Mouse (Mus musculus) limb, embryonic 10.5 days (tissue): ENCODE measurements around the gene Mrtfb. TPM values are rescaled to one million over a fixed set of nuclear protein-coding genes. Genes with fewer than 3 reads are reported as not detected.

Experiments used
- DNase-seq: peaks from one replicate; pipeline ENCODE4 v3.0.0-alpha.2; 2017; ENCODE audit warnings: low spot score
- H3K27ac ChIP-seq: fragments of 300-500 bp; sonication (generic); 2 replicates; pipeline ENCODE4 v1.5.1; 2016; ENCODE audit warnings: mild to moderate bottlenecking
- H3K27me3 ChIP-seq: fragments of 300-500 bp; sonication (generic); 2 replicates; pipeline ENCODE4 v1.6.1; 2016; ENCODE audit warnings: low read depth, mild to moderate bottlenecking; ENCODE audit not compliant: poor library complexity, severe bottlenecking
- H3K36me3 ChIP-seq: fragments of 300-500 bp; sonication (generic); 2 replicates; pipeline ENCODE4 v1.6.1; 2016; ENCODE audit warnings: mild to moderate bottlenecking, moderate library complexity
- H3K4me1 ChIP-seq: fragments of 300-500 bp; sonication (generic); 2 replicates; pipeline ENCODE4 v1.6.1; 2016
- H3K4me3 ChIP-seq: fragments of 300-500 bp; sonication (generic); 2 replicates; pipeline ENCODE4 v1.5.1; 2016; ENCODE audit warnings: mild to moderate bottlenecking, moderate library complexity
- H3K9me3 ChIP-seq: fragments of 300-500 bp; sonication (generic); replicated peaks from 2 replicates; pipeline ENCODE4 v1.6.1; 2016; ENCODE audit warnings: mild to moderate bottlenecking
- WGBS: fragments of 180-500 bp; shearing (Covaris S2); methylation state at CpG from one replicate; pipeline ENCODE4 v1.1.7; 2016; 5-methylcytosine and 5-hydroxymethylcytosine counted together
- polyA plus RNA-seq: library from polyadenylated mRNA; unstranded; fragments of >200 nt; fragmentation: Nextera tagmentation; extraction: Ambion mirVana; gene quantifications from 2 replicates; pipeline ENCODE4 v1.2.1, GENCODE M21; 2016

Gene Mrtfb
- 17.1 and 21.3 TPM in 2 replicates for polyA plus RNA-seq

GRCm38 (mm10) chr16:13255855-13256635 lies at the start of gene Mrtfb:
Mrtfb (plus strand) TSS chr16:13256481.
- Histone ChIP-seq H3K9me3 (no peaks in the 10 kb centered on the region), H3K4me3 (peak within 1 kb of the TSS; percentile 94), H3K27ac (peak within 1 kb of the TSS; percentile 98), H3K36me3 (no peaks in the 10 kb centered on the region), H3K27me3 (no peaks in the 10 kb centered on the region), H3K4me1 (peaks cover 13% of the 10 kb centered on the region)
- 1% methylated on average over 52 of the region's 56 CpGs for WGBS
- peak; percentile 91 for DNase-seq

- H3K27ac ChIP-seq = no peak overlapping the region
- H3K4me1 ChIP-seq = peaks cover 16% of the 10 kb centered on the region
- no peak overlapping the region for H3K4me3 ChIP-seq
- no peak for DNase-seq
- no peaks in the 10 kb centered on the region for H3K9me3 ChIP-seq
- H3K36me3 ChIP-seq = no peaks in the 10 kb centered on the region
- no peaks in the 10 kb centered on the region for H3K27me3 ChIP-seq
- WGBS = 57% methylated on average over 5 of the region's 5 CpGs
These were observed 48.6 kb upstream of the Mrtfb start for GRCm38 (mm10) chr16:13207649-13208048.

GRCm38 (mm10) chr16:13208087-13208486 lies 48.2 kb upstream of the Mrtfb start:
- Histone ChIP-seq H3K4me1 (peaks cover 16% of the 10 kb centered on the region), H3K9me3 (no peaks in the 10 kb centered on the region), H3K4me3 (no peak overlapping the region), H3K36me3 (no peaks in the 10 kb centered on the region), H3K27ac (no peak overlapping the region), H3K27me3 (no peaks in the 10 kb centered on the region)
- WGBS = 45% methylated on average over 3 of the region's 3 CpGs
- DNase-seq = no peak

- DNase-seq = no peak
- H3K36me3 ChIP-seq = no peaks in the 10 kb centered on the region
- 75% methylated on average over 4 of the region's 4 CpGs for WGBS
- H3K9me3 ChIP-seq = no peaks in the 10 kb centered on the region
- no peaks in the 10 kb centered on the region for H3K27me3 ChIP-seq
- H3K4me1 ChIP-seq = 0 out of 2 replicates have a peak, but pooled peaks cover 3% of the 10 kb centered on the region
- no peak overlapping the region for H3K27ac ChIP-seq
- H3K4me3 ChIP-seq = no peak overlapping the region
These were observed 43.5 kb upstream of the Mrtfb start for GRCm38 (mm10) chr16:13212781-13213180.

GRCm38 (mm10) chr16:13216116-13216952 lies 39.9 kb upstream of the Mrtfb start:
- Histone ChIP-seq H3K36me3 (no peaks in the 10 kb centered on the region), H3K27ac (no peak overlapping the region), H3K9me3 (no peaks in the 10 kb centered on the region), H3K4me3 (no peak overlapping the region), H3K4me1 (no peaks in the 10 kb centered on the region), H3K27me3 (no peaks in the 10 kb centered on the region)
- WGBS = 79% methylated on average over 5 of the region's 5 CpGs
- DNase-seq = no peak

- H3K27ac ChIP-seq = no peak overlapping the region
- WGBS = 83% methylated on average over 8 of the region's 8 CpGs
- H3K9me3 ChIP-seq = no peaks in the 10 kb centered on the region
- no peaks in the 10 kb centered on the region for H3K4me1 ChIP-seq
- no peak overlapping the region for H3K4me3 ChIP-seq
- no peaks in the 10 kb centered on the region for H3K36me3 ChIP-seq
- no peak for DNase-seq
- no peaks in the 10 kb centered on the region for H3K27me3 ChIP-seq
These were observed 38.3 kb upstream of the Mrtfb start for GRCm38 (mm10) chr16:13217951-13218350.

GRCm38 (mm10) chr16:13221475-13221874 lies 34.8 kb upstream of the Mrtfb start:
- H3K9me3 ChIP-seq = no peaks in the 10 kb centered on the region
- H3K36me3 ChIP-seq = no peaks in the 10 kb centered on the region
- no peak overlapping the region for H3K4me3 ChIP-seq
- H3K27ac ChIP-seq = no peak overlapping the region
- WGBS = 92% methylated on average over 1 of the region's 1 CpGs
- no peaks in the 10 kb centered on the region for H3K4me1 ChIP-seq
- H3K27me3 ChIP-seq = no peaks in the 10 kb centered on the region
- no peak for DNase-seq

GRCm38 (mm10) chr16:13232043-13232442 lies 24.2 kb upstream of the Mrtfb start:
- Histone ChIP-seq H3K27ac (no peak overlapping the region), H3K4me3 (no peak overlapping the region), H3K9me3 (no peaks in the 10 kb centered on the region), H3K27me3 (no peaks in the 10 kb centered on the region), H3K4me1 (peaks cover 11% of the 10 kb centered on the region; the same call in 1 of the 2 replicates), H3K36me3 (no peaks in the 10 kb centered on the region)
- DNase-seq = no peak
- WGBS = 93% methylated on average over 7 of the region's 7 CpGs

- peaks cover 11% of the 10 kb centered on the region; the same call in 1 of the 2 replicates for H3K4me1 ChIP-seq
These were observed 23.1 kb upstream of the Mrtfb start for GRCm38 (mm10) chr16:13232912-13233802.

GRCm38 (mm10) chr16:13239039-13239438 lies 17.2 kb upstream of the Mrtfb start:
- H3K4me3 ChIP-seq = no peak overlapping the region
- 85% methylated on average over 4 of the region's 4 CpGs for WGBS
- DNase-seq = no peak
- H3K36me3 ChIP-seq = no peaks in the 10 kb centered on the region
- H3K27ac ChIP-seq = no peak overlapping the region
- H3K9me3 ChIP-seq = no peaks in the 10 kb centered on the region
- no peaks in the 10 kb centered on the region for H3K27me3 ChIP-seq
- no peaks in the 10 kb centered on the region for H3K4me1 ChIP-seq

More at GRCm38 (mm10) chr16:13232912-13233802, 23.1 kb upstream of the Mrtfb start:
- Histone ChIP-seq H3K27ac (peak overlapping the region; percentile 51), H3K4me3 (no peak overlapping the region), H3K36me3 (no peaks in the 10 kb centered on the region), H3K27me3 (no peaks in the 10 kb centered on the region), H3K9me3 (no peaks in the 10 kb centered on the region)
- 68% methylated on average over 14 of the region's 14 CpGs for WGBS
- DNase-seq = no peak

GRCm38 (mm10) chr16:13239544-13239943 lies 16.7 kb upstream of the Mrtfb start:
- Histone ChIP-seq H3K9me3 (no peaks in the 10 kb centered on the region), H3K4me1 (no peaks in the 10 kb centered on the region), H3K36me3 (no peaks in the 10 kb centered on the region), H3K27ac (no peak overlapping the region), H3K27me3 (no peaks in the 10 kb centered on the region), H3K4me3 (no peak overlapping the region)
- DNase-seq = no peak
- WGBS = 67% methylated on average over 2 of the region's 2 CpGs

GRCm38 (mm10) chr16:13240326-13240725 lies 16.0 kb upstream of the Mrtfb start:
- DNase-seq = no peak
- WGBS = 86% methylated on average over 7 of the region's 7 CpGs
- H3K36me3 ChIP-seq = no peaks in the 10 kb centered on the region

More at GRCm38 (mm10) chr16:13240326-13240725, 16.0 kb upstream of the Mrtfb start:
- no peaks in the 10 kb centered on the region for H3K27me3 ChIP-seq
- no peaks in the 10 kb centered on the region for H3K9me3 ChIP-seq
- H3K4me1 ChIP-seq = no peaks in the 10 kb centered on the region
- no peak overlapping the region for H3K4me3 ChIP-seq
- no peak overlapping the region for H3K27ac ChIP-seq
